Mouse (Mus musculus) thymus, adult 2 months (tissue): ENCODE data around the gene Il2rg.

Source experiments
- CTCF ChIP-seq: fragments of 200-500 bp; IDR thresholded peaks from 2 replicates; pipeline ENCODE4 v1.5.1; 2012; ENCODE audit warnings: mild to moderate bottlenecking, control low read depth, low read length, moderate library complexity, borderline replicate concordance; ENCODE audit not compliant: control insufficient read depth, poor library complexity, insufficient read depth; ENCODE audit errors: extremely low read depth
- POLR2A ChIP-seq: fragments of 200-500 bp; IDR thresholded peaks from 2 replicates; pipeline ENCODE4 v1.6.1; 2012; ENCODE audit warnings: mild to moderate bottlenecking, low read length, control low read depth, moderate library complexity; ENCODE audit not compliant: control insufficient read depth, poor library complexity, insufficient read depth; ENCODE audit errors: extremely low read depth

DNA sequence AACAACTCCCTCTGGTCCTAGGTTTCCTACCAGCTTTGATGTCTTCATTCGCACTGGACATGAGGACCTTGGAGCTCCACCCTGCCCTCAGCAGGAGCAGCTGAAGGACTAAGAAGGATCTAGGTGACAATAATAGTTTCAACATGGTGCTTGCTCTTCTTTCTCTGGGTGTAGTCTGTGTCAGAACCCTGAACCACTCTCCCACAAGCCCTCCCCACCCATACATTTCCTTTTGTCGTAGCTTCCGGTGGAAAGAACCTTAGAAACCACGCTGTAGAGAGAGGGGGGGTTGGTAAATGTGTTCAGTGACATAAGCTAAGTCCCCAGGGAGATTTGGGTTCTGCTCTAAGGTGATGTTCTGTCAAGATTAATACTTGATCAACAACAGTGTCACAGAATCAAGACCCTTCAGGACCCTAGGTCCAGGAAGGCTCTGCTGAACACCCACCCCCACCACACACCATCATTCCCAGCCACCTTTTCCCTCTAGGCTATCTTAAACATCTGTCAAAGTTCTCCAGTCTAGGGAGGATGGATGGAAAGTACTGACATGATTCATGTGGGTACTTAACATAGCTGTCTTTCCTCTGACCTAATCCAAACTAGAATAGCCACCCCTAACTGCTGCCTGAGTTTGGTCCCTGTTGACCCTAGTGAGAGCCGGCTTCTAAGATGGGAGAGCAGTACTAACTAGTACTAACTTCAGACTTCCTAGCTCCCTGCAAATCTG, at the start of gene Il2rg:
- no peak for TF ChIP-seq CTCF
- TF ChIP-seq POLR2A: 0 out of 2 replicates have a peak, but pooled peaks have one; percentile 16
